Mouse (Mus musculus) stomach, adult 2 months (tissue): ENCODE data around the gene H2-Q6. TPM values are rescaled to one million over a fixed set of nuclear protein-coding genes. Genes with fewer than 3 reads are reported as not detected.

Source experiments
- polyA plus RNA-seq: library from polyadenylated mRNA; depleted of rRNA; stranded (reverse); fragments of >200 nt; gene quantifications from 2 replicates; pipeline ENCODE4 v1.2.3, GENCODE M21; 2012; rRNA removed

Gene H2-Q6
- polyA plus RNA-seq, result 5.2 and 5.8 TPM in 2 replicates

DNA sequence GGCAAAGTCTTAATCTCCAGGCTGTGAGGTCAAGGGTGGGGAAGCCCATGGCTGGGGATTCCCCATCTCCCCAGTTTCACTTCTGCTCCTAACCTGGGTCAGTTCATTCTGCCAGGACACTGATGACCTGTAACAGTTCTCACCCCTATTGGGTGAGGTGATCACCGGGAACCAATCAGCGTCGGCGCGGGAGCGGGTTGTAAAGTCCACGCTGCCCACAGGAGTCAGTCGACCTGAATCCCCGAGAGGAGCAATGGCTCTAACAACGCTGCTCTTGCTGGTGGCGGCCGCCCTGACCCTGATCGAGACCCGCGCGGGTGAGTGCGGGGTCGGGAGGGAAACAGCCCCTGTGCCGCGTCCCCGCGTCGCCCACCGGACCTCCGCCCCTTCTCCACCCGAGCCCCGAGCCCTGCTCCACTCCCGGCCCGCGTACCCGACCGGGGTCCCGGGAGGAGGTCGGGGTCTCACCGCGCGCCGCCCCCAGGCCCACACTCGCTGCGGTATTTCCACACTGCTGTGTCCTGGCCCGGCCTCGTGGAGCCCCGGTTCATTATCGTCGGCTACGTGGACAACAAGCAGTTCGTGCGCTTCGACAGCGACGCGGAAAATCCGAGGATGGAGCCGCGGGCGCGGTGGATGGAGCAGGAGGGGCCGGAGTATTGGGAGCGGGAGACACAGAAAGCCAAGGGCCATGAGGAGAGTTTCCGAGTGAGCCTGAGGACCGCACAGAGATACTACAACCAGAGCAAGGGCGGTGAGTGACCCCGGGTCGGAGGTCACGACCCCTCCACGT lies at the start of gene H2-Q6:
H2-Q6 (plus strand) TSS at position 227 of the 793 bp plus-strand sequence.

DNA sequence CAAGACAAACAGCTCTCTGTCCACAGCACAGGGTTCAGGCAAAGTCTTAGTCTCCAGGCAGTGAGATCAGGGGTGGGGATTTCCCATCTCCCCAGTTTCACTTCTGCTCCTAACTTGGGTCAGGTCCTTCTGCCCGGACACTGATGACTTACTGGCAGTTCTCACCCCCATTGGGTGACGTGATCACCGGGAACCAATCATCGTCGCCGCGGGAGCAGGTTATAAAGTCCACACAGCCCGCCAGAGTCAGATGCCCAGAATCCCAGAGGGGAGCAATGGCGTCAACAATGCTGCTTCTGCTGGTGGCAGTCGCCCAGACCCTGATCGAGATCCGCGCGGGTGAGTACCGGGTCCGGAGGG lies 45.3 kb upstream of the H2-Q6 start, which contains the start of gene H2-Q4:
H2-Q4 (plus strand) TSS at position 249 of the 360 bp plus-strand sequence.

DNA sequence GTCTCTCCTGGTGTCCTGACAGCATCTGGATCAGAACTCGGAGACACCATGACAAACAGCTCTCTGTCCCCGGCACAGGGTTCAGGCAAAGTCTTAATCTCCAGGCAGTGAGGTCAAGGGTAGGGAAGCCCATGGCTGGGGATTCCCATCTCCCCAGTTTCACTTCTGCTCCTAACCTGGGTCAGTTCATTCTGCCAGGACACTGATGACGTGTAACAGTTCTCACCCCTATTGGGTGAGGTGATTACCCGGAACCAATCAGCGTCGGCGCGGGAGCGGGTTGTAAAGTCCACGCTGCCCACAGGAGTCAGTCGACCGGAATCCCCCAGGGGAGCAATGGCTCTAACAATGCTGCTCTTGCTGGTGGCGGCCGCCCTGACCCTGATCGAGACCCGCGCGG lies 14.2 kb downstream of the H2-Q6 start, which contains the start of gene H2-Q7:
H2-Q7 (plus strand) TSS at position 271 of the 400 bp plus-strand sequence.

DNA sequence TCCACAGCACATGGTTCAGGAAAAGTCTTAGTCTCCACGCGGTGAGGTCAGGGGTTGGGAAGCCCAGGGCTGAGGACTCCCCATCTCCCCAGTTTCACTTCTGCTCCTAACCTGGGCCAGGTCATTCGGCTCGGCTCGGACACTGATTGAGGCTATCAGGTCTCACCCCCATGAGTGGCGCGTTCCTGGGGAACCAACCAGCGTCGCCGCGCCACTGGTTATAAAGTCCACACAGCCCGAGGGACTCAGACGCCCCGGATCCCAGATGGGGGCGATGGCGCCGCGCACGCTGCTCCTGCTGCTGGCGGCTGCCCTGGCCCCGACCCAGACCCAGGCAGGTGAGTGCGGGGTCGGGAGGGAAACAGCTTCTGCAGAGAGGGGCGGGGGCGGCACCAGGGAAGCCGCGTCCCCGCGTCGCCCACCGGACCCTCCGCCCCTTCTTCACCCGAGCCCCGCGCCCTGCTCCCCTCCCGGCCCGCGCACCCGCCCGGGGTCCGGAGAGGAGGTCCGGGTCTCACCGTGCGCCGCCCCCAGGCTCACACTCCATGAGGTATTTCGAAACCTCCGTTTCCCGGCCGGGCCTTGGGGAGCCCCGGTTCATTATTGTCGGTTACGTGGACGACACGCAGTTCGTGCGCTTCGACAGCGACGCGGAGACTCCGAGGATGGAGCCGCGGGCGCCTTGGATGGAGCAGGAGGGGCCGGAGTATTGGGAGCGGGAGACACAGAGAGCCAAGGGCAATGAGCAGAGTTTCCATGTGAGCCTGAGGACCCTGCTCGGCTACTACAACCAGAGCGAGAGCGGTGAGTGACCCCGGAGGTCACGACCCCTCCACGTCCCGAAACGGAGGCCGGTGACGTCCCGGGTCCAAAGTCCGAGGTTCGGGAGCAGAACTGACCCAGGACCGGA lies 45.4 kb downstream of the H2-Q6 start, which contains the start of gene H2-Q10:
H2-Q10 (plus strand) TSS at position 248 of the 910 bp plus-strand sequence.

Other genes with a start within 250 kb of the H2-Q6 start
- 0.11 and 0.48 TPM in 2 replicates for gene Aif1, start 248.8 kb upstream of the H2-Q6 start, polyA plus RNA-seq
- gene Lst1, start 236.4 kb upstream of the H2-Q6 start, polyA plus RNA-seq, result 3.7 and 6.5 TPM in 2 replicates
- 1.5 and 5.7 TPM in 2 replicates for gene Ltb, start 230.4 kb upstream of the H2-Q6 start, polyA plus RNA-seq
- 0.24 and 0.42 TPM in 2 replicates for gene Tnf, start 222.8 kb upstream of the H2-Q6 start, polyA plus RNA-seq
- 0.10 and 0.36 TPM in 2 replicates for gene Lta, start 219.5 kb upstream of the H2-Q6 start, polyA plus RNA-seq
- 0.42 TPM in 1 of 2 replicates, not detected in the other for gene Gm16181, start 204.0 kb upstream of the H2-Q6 start, polyA plus RNA-seq
- 1.3 and 1.7 TPM in 2 replicates for gene Atp6v1g2, start 191.2 kb upstream of the H2-Q6 start, polyA plus RNA-seq
- gene Nfkbil1, start 189.1 kb upstream of the H2-Q6 start, polyA plus RNA-seq, result 15.7 and 37.5 TPM in 2 replicates
- gene Ddx39b, start 183.1 kb upstream of the H2-Q6 start, polyA plus RNA-seq, result 74.9 and 91.6 TPM in 2 replicates
- gene H2-D1, start 162.1 kb upstream of the H2-Q6 start, polyA plus RNA-seq, result 243 and 319 TPM in 2 replicates
- gene H2-Q1, start 104.4 kb upstream of the H2-Q6 start, polyA plus RNA-seq, result 0.04 TPM in 1 of 2 replicates, not detected in the other
- 0.18 and 0.54 TPM in 2 replicates for gene H2-Q2, start 82.6 kb upstream of the H2-Q6 start, polyA plus RNA-seq
- 29.8 and 31.3 TPM in 2 replicates for gene H2-Q4, start 45.2 kb upstream of the H2-Q6 start, polyA plus RNA-seq
- gene H2-Q7, start 14.3 kb downstream of the H2-Q6 start, polyA plus RNA-seq, result 12.4 and 12.6 TPM in 2 replicates
- gene H2-Q10, start 45.2 kb downstream of the H2-Q6 start, polyA plus RNA-seq, result 1.8 and 5.2 TPM in 2 replicates
- gene Pou5f1, start 81.2 kb downstream of the H2-Q6 start, polyA plus RNA-seq, result 0.09 TPM in 1 of 2 replicates, not detected in the other
- gene Tcf19, start 92.0 kb downstream of the H2-Q6 start, polyA plus RNA-seq, result 9.1 and 9.6 TPM in 2 replicates
- gene Cchcr1, start 92.2 kb downstream of the H2-Q6 start, polyA plus RNA-seq, result 2.4 and 2.7 TPM in 2 replicates
- 8.3 and 21.8 TPM in 2 replicates for gene Psors1c2, start 108.4 kb downstream of the H2-Q6 start, polyA plus RNA-seq
- gene Cdsn, start 127.3 kb downstream of the H2-Q6 start, polyA plus RNA-seq, result 28.3 and 67.5 TPM in 2 replicates
- gene 2300002M23Rik, start 142.6 kb downstream of the H2-Q6 start, polyA plus RNA-seq, result 3.6 and 3.7 TPM in 2 replicates
- 5.6 and 7.7 TPM in 2 replicates for gene Sfta2, start 176.7 kb downstream of the H2-Q6 start, polyA plus RNA-seq
- 0.09 and 0.10 TPM in 2 replicates for gene Gm9573, start 201.8 kb downstream of the H2-Q6 start, polyA plus RNA-seq
- 579 and 593 TPM in 2 replicates for gene Mucl3, start 218.8 kb downstream of the H2-Q6 start, polyA plus RNA-seq
- 68.1 and 72.0 TPM in 2 replicates for gene Vars2, start 242.7 kb downstream of the H2-Q6 start, polyA plus RNA-seq
- 10.7 and 12.3 TPM in 2 replicates for gene Gtf2h4, start 248.9 kb downstream of the H2-Q6 start, polyA plus RNA-seq